Mouse (Mus musculus) myocyte (in vitro differentiated cells): ENCODE data around the gene Ptprg. TPM values are rescaled to one million over a fixed set of nuclear protein-coding genes. Genes with fewer than 3 reads are reported as not detected.

Experiments
- H3K27me3 ChIP-seq: one replicate; pipeline ENCODE4 v1.6.1; 2011; ENCODE audit not compliant: control insufficient read depth, insufficient read depth, insufficient read length
- H3K36me3 ChIP-seq: one replicate; pipeline ENCODE4 v1.6.1; 2011; ENCODE audit not compliant: control insufficient read depth, insufficient read depth
- H3K4me2 ChIP-seq: one replicate; pipeline ENCODE4 v1.6.1; 2011; ENCODE audit warnings: low read depth, control low read depth
- H3K4me3 ChIP-seq: one replicate; pipeline ENCODE4 v1.5.1; 2011; ENCODE audit warnings: mild to moderate bottlenecking, control low read depth, moderate library complexity
- H3K79me2 ChIP-seq: one replicate; pipeline ENCODE4 v1.6.1; 2011; ENCODE audit not compliant: control insufficient read depth, insufficient read depth
- H3ac ChIP-seq: one replicate; pipeline ENCODE4 v1.6.1; 2011; ENCODE audit not compliant: control insufficient read depth, insufficient read length
- CEBPB ChIP-seq: IDR thresholded peaks from 2 replicates; pipeline ENCODE4 v1.6.1; 2011; ENCODE audit warnings: mild to moderate bottlenecking, moderate library complexity; ENCODE audit not compliant: poor library complexity, insufficient read depth, severe bottlenecking
- E2F4 ChIP-seq: IDR thresholded peaks from one replicate; pipeline ENCODE4 v1.6.1; 2011; ENCODE audit warnings: mild to moderate bottlenecking, control low read depth, moderate library complexity; ENCODE audit not compliant: insufficient read depth
- MAX ChIP-seq: IDR thresholded peaks from one replicate; pipeline ENCODE4 v1.6.1; 2011; ENCODE audit warnings: low read depth, mild to moderate bottlenecking, control low read depth
- MYOD1 ChIP-seq, 3 experiments: IDR thresholded peaks; one replicate each; pipeline ENCODE4 v1.6.1; 2011; ENCODE audit warnings: control low read depth in 2 of 3, low read depth in 2 of 3, mild to moderate bottlenecking in 2 of 3, moderate library complexity in 1 of 3; ENCODE audit not compliant: insufficient read length in 2 of 3, control insufficient read depth in 1 of 3
- MYOG ChIP-seq, 3 experiments: IDR thresholded peaks; one replicate each; pipeline ENCODE4 v1.6.1; 2011; ENCODE audit warnings: control low read depth in 2 of 3, low read depth in 2 of 3, mild to moderate bottlenecking in 2 of 3; ENCODE audit not compliant: insufficient read length in 2 of 3, control insufficient read depth in 1 of 3, insufficient read depth in 1 of 3
- POLR2A ChIP-seq: IDR thresholded peaks from one replicate; pipeline ENCODE4 v1.6.1; 2011; ENCODE audit warnings: low read depth, mild to moderate bottlenecking, control low read depth, moderate library complexity; ENCODE audit not compliant: insufficient read length
- POLR2AphosphoS2 ChIP-seq: IDR thresholded peaks from one replicate; pipeline ENCODE4 v1.6.1; 2011; ENCODE audit warnings: low read depth, control low read depth; ENCODE audit not compliant: insufficient read length
- REST ChIP-seq: IDR thresholded peaks from one replicate; pipeline ENCODE4 v1.6.1; 2011; ENCODE audit warnings: mild to moderate bottlenecking, control low read depth, moderate library complexity; ENCODE audit not compliant: insufficient read depth, insufficient read length
- SRF ChIP-seq: IDR thresholded peaks from one replicate; pipeline ENCODE4 v1.6.1; 2011; ENCODE audit warnings: low read depth; ENCODE audit not compliant: control insufficient read depth, insufficient read length
- TCF12 ChIP-seq: IDR thresholded peaks from one replicate; pipeline ENCODE4 v1.6.1; 2011; ENCODE audit warnings: mild to moderate bottlenecking, control low read depth; ENCODE audit not compliant: poor library complexity, insufficient read depth, severe bottlenecking
- TCF3 ChIP-seq: IDR thresholded peaks from one replicate; pipeline ENCODE4 v1.6.1; 2011; ENCODE audit warnings: low read depth, control low read depth; ENCODE audit not compliant: insufficient read length
- USF1 ChIP-seq: IDR thresholded peaks from one replicate; pipeline ENCODE4 v1.6.1; 2011; ENCODE audit warnings: low read depth, mild to moderate bottlenecking, control low read depth, moderate library complexity
- polyA plus RNA-seq: library from polyadenylated mRNA; unstranded; fragments of >200 nt; fragmentation: generic; extraction: Trizol; gene quantifications from one replicate; pipeline ENCODE4 v1.2.1, GENCODE M21; 2012; ENCODE audit warnings: missing spikeins

Gene Ptprg
- polyA plus RNA-seq, 1 experiment = 14.4 TPM

DNA sequence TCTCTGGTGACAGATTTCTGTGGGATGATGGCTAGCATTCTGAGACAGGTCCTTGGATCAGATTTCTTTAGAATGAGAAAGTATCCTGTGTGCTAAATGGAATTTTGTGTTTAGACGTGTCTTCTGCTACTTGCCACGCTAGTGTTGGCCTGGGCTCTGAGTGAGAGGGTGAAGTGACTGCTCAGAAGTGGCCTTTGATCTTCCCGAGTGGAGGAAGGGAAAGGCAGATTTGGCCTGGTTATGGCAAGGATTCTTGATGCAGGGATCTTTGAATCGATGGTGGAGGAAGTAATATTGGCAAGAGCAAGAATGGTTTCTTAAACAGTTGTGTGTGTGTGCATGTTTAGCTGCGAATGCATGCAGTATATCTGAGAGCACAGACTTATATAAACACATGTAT lies 219.4 kb downstream of the Ptprg start:
- TF ChIP-seq POLR2AphosphoS2 (no peak), TCF12 (no peak), CEBPB (no peak), USF1 (no peak), MAX (no peak), MYOG (IDR thresholded peaks at IDR 0.05; ENCODE audit: control insufficient read depth in 1 of 3, insufficient read depth in 1 of 3, insufficient read length in 2 of 3, low read depth in 2 of 3) (no peak), SRF (no peak), MYOD1 (IDR thresholded peaks at IDR 0.05; ENCODE audit: control insufficient read depth in 1 of 3, insufficient read length in 2 of 3, low read depth in 2 of 3) (no peak), TCF3 (no peak), E2F4 (no peak), REST (no peak), POLR2A (no peak)
- H3ac ChIP-seq = no peak overlapping the region
- no peak overlapping the region for H3K4me2 ChIP-seq
- no peaks in the 10 kb centered on the region for H3K27me3 ChIP-seq
- peaks cover 3% of the 10 kb centered on the region for H3K79me2 ChIP-seq
- no peaks in the 10 kb centered on the region for H3K36me3 ChIP-seq
- H3K4me3 ChIP-seq = no peak overlapping the region

GRCm38 (mm10) chr14:11774476-11775037 lies 221.2 kb downstream of the Ptprg start:
- Histone ChIP-seq H3K79me2 (peaks cover 3% of the 10 kb centered on the region), H3ac (no peak overlapping the region), H3K27me3 (no peaks in the 10 kb centered on the region), H3K4me2 (peak overlapping the region; percentile 45), H3K4me3 (no peak overlapping the region), H3K36me3 (no peaks in the 10 kb centered on the region)
- TF ChIP-seq TCF3 (no peak), POLR2AphosphoS2 (no peak), CEBPB (no peak), TCF12 (no peak), MYOG (IDR thresholded peaks at IDR 0.05; ENCODE audit: control insufficient read depth in 1 of 3, insufficient read depth in 1 of 3, insufficient read length in 2 of 3, low read depth in 2 of 3) (no peak), MYOD1 (IDR thresholded peaks at IDR 0.05; ENCODE audit: control insufficient read depth in 1 of 3, insufficient read length in 2 of 3, low read depth in 2 of 3) (no peak)

DNA sequence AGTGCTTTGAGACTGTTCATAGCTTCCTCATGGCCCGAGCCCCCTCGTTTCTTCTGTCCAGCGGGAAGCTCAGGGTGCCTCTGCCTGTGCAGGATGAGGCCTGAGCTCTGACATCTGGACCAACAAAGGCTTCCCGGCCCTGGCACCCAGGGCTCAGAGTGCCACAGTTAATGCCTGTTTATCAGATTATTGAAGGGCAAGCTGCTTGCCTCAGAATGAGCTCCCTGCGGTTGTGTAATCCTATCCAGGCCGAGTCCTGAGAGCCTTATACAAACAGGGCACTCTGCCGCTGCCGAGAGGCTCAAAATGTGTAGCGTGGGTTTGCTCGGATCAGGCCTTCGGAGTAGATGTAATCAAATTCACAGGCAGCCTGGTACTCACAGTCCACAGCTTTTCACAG lies 221.9 kb downstream of the Ptprg start:
- H3K4me3 ChIP-seq = no peak overlapping the region
- peak overlapping the region; percentile 45 for H3K4me2 ChIP-seq
- peaks cover 3% of the 10 kb centered on the region for H3K79me2 ChIP-seq
- peak; percentile 47; the same call in 1 of the 2 replicates for TF ChIP-seq CEBPB
- no peak for TF ChIP-seq E2F4
- no peaks in the 10 kb centered on the region for H3K36me3 ChIP-seq
- no peaks in the 10 kb centered on the region for H3K27me3 ChIP-seq
- no peak overlapping the region for H3ac ChIP-seq

- H3K79me2 ChIP-seq = peaks cover 3% of the 10 kb centered on the region
- no peak overlapping the region for H3K4me3 ChIP-seq
- H3K36me3 ChIP-seq = no peaks in the 10 kb centered on the region
- H3K4me2 ChIP-seq = no peak overlapping the region
- TF ChIP-seq MYOD1 (IDR thresholded peaks at IDR 0.05; ENCODE audit: control insufficient read depth in 1 of 3, insufficient read length in 2 of 3, low read depth in 2 of 3) (no peak), E2F4 (no peak), REST (no peak), SRF (no peak), MAX (no peak), TCF12 (no peak), POLR2AphosphoS2 (no peak)
- H3K27me3 ChIP-seq = no peaks in the 10 kb centered on the region
- no peak overlapping the region for H3ac ChIP-seq
Measured at GRCm38 (mm10) chr14:11775951-11776495, 222.7 kb downstream of the Ptprg start.

DNA sequence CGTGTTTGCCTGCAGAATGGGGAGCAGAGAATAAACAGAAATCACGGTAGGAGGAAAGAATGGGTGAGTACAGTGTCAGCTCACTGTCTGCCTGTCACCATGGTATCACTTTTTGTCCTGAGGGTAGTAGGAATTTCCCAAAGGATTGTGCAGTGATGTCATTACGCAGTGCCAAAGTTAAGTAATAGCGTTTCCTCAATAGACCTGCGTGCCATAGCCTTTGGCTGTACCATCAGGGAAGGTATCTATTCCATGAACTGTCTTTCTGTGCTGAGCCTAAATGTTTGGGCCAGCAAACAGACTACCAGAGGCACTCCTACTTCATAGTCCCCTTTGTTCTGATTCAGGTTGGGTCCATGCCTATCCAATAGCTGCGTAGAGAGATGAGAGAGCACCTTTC lies 223.2 kb downstream of the Ptprg start:
- no peaks in the 10 kb centered on the region for H3K36me3 ChIP-seq
- H3K4me2 ChIP-seq = no peak overlapping the region
- no peaks in the 10 kb centered on the region for H3K27me3 ChIP-seq
- H3K4me3 ChIP-seq = no peak overlapping the region
- peaks cover 3% of the 10 kb centered on the region for H3K79me2 ChIP-seq
- no peak overlapping the region for H3ac ChIP-seq
- TF ChIP-seq USF1 (no peak), MYOG (IDR thresholded peaks at IDR 0.05; ENCODE audit: control insufficient read depth in 1 of 3, insufficient read depth in 1 of 3, insufficient read length in 2 of 3, low read depth in 2 of 3) (no peak), SRF (no peak), TCF12 (no peak), REST (no peak), CEBPB (no peak), POLR2AphosphoS2 (no peak), MYOD1 (IDR thresholded peaks at IDR 0.05; ENCODE audit: control insufficient read depth in 1 of 3, insufficient read length in 2 of 3, low read depth in 2 of 3) (no peak), MAX (no peak), TCF3 (no peak), E2F4 (no peak), POLR2A (no peak)
